Mouse (Mus musculus) kidney, embryonic 15.5 days (tissue): Measurements from ENCODE around the gene Olfr446. TPM values are rescaled to one million over a fixed set of nuclear protein-coding genes. Genes with fewer than 3 reads are reported as not detected.

Source experiments
- ATAC-seq: fragments of 200-750 bp; cut with Nextera tagmentation; replicated peaks from 2 replicates; pipeline ENCODE4 v1.8.0; 2017; ENCODE audit warnings: moderate TSS enrichment; ENCODE audit not compliant: low FRiP score
- H3K27ac ChIP-seq: fragments of 300-500 bp; sonication (generic); 2 replicates; pipeline ENCODE4 v1.5.1; 2015; ENCODE audit warnings: mild to moderate bottlenecking, inconsistent platforms
- H3K27me3 ChIP-seq: fragments of 300-500 bp; sonication (generic); 2 replicates; pipeline ENCODE4 v1.6.1; 2015; ENCODE audit warnings: inconsistent platforms
- H3K36me3 ChIP-seq: fragments of 300-500 bp; sonication (generic); 2 replicates; pipeline ENCODE4 v1.6.1; 2015; ENCODE audit warnings: inconsistent platforms
- H3K4me1 ChIP-seq: fragments of 300-500 bp; sonication (generic); 2 replicates; pipeline ENCODE4 v1.6.1; 2015; ENCODE audit warnings: inconsistent platforms
- H3K4me2 ChIP-seq: fragments of 300-500 bp; sonication (generic); 2 replicates; pipeline ENCODE4 v1.6.1; 2015; ENCODE audit warnings: moderate library complexity, mild to moderate bottlenecking, inconsistent platforms
- H3K4me3 ChIP-seq: fragments of 300-500 bp; sonication (generic); replicated peaks from 2 replicates; pipeline ENCODE4 v1.5.1; 2015; ENCODE audit warnings: mild to moderate bottlenecking, inconsistent platforms
- H3K9ac ChIP-seq: fragments of 300-500 bp; sonication (generic); 2 replicates; pipeline ENCODE4 v1.6.1; 2015; ENCODE audit warnings: mild to moderate bottlenecking, inconsistent platforms
- H3K9me3 ChIP-seq: fragments of 300-500 bp; sonication (generic); replicated peaks from 2 replicates; pipeline ENCODE4 v1.6.1; 2016; ENCODE audit warnings: inconsistent platforms
- WGBS: fragments of 180-500 bp; shearing (Covaris S2); methylation state at CpG from one replicate; pipeline ENCODE4 v1.1.7; 2015; ENCODE audit warnings: mixed read lengths; 5-methylcytosine and 5-hydroxymethylcytosine counted together
- polyA plus RNA-seq: library from polyadenylated mRNA; unstranded; fragments of >200 nt; fragmentation: Nextera tagmentation; extraction: Ambion mirVana; gene quantifications from 2 replicates; pipeline ENCODE4 v1.2.1, GENCODE M21; 2015

The Olfr446 gene
- not detected in 2 replicates for polyA plus RNA-seq

GRCm38 (mm10) chr6:42921077-42921476 lies at the start of gene Olfr446:
Gene Olfr446 (plus strand): TSS chr6:42921377.
- no peaks in the 10 kb centered on the region for H3K4me1 ChIP-seq
- H3K9ac ChIP-seq: no peak within 1 kb of the TSS
- H3K4me3 ChIP-seq: no peak within 1 kb of the TSS
- no peak within 1 kb of the TSS for H3K4me2 ChIP-seq
- no peak for ATAC-seq
- no peaks in the 10 kb centered on the region for H3K36me3 ChIP-seq
- no peaks in the 10 kb centered on the region for H3K9me3 ChIP-seq
- no peak within 1 kb of the TSS for H3K27ac ChIP-seq
- WGBS: 61% methylated on average over 2 of the region's 2 CpGs
- H3K27me3 ChIP-seq: no peaks in the 10 kb centered on the region

- no peak overlapping the region for H3K4me2 ChIP-seq
- H3K36me3 ChIP-seq: no peaks in the 10 kb centered on the region
- H3K9ac ChIP-seq: no peak overlapping the region
- no peak overlapping the region for H3K27ac ChIP-seq
- no peaks in the 10 kb centered on the region for H3K9me3 ChIP-seq
- no peak for ATAC-seq
- no peaks in the 10 kb centered on the region for H3K4me1 ChIP-seq
- H3K27me3 ChIP-seq: no peaks in the 10 kb centered on the region
- H3K4me3 ChIP-seq: no peak overlapping the region
Observed at GRCm38 (mm10) chr6:42876323-42876722, 44.9 kb upstream of the Olfr446 start.

- H3K27me3 ChIP-seq: no peaks in the 10 kb centered on the region
- no peak within 1 kb of the TSS for H3K9ac ChIP-seq
- no peaks in the 10 kb centered on the region for H3K4me1 ChIP-seq
- H3K27ac ChIP-seq: no peak within 1 kb of the TSS
- H3K4me2 ChIP-seq: no peak within 1 kb of the TSS
- 76% methylated on average over 1 of the region's 1 CpGs for WGBS
- no peaks in the 10 kb centered on the region for H3K36me3 ChIP-seq
- ATAC-seq: no peak
- H3K4me3 ChIP-seq: no peak within 1 kb of the TSS
- no peaks in the 10 kb centered on the region for H3K9me3 ChIP-seq
Observed at GRCm38 (mm10) chr6:42890141-42890540, 31.0 kb upstream of the Olfr446 start, which contains the start of gene Olfr448. Gene Olfr448 (plus strand): TSS chr6:42890441.

GRCm38 (mm10) chr6:42900345-42900744 lies 20.8 kb upstream of the Olfr446 start:
- Histone ChIP-seq H3K9me3 (no peaks in the 10 kb centered on the region), H3K27me3 (no peaks in the 10 kb centered on the region), H3K36me3 (no peaks in the 10 kb centered on the region), H3K4me3 (no peak overlapping the region), H3K4me2 (no peak overlapping the region), H3K4me1 (no peaks in the 10 kb centered on the region), H3K27ac (no peak overlapping the region), H3K9ac (no peak overlapping the region)
- ATAC-seq: no peak
- 54% methylated on average over 1 of the region's 1 CpGs for WGBS

GRCm38 (mm10) chr6:42908578-42908977 lies 12.6 kb upstream of the Olfr446 start, which contains the start of gene Olfr447:
Gene Olfr447 (plus strand): TSS chr6:42908878.
- no peak within 1 kb of the TSS for H3K4me3 ChIP-seq
- no peak for ATAC-seq
- H3K9me3 ChIP-seq: no peaks in the 10 kb centered on the region
- H3K36me3 ChIP-seq: no peaks in the 10 kb centered on the region
- H3K4me2 ChIP-seq: no peak within 1 kb of the TSS
- H3K4me1 ChIP-seq: no peaks in the 10 kb centered on the region
- H3K27me3 ChIP-seq: no peaks in the 10 kb centered on the region
- no peak within 1 kb of the TSS for H3K27ac ChIP-seq
- H3K9ac ChIP-seq: no peak within 1 kb of the TSS

- Histone ChIP-seq H3K9me3 (no peaks in the 10 kb centered on the region), H3K27ac (no peak within 1 kb of the TSS), H3K27me3 (no peaks in the 10 kb centered on the region), H3K4me3 (no peak within 1 kb of the TSS), H3K4me1 (no peaks in the 10 kb centered on the region), H3K9ac (no peak within 1 kb of the TSS), H3K36me3 (no peaks in the 10 kb centered on the region), H3K4me2 (no peak within 1 kb of the TSS)
- no peak for ATAC-seq
- WGBS: 80% methylated on average over 1 of the region's 1 CpGs
Observed at GRCm38 (mm10) chr6:42948767-42949166, 27.6 kb downstream of the Olfr446 start, which contains the start of gene Olfr444. Gene Olfr444 (plus strand): TSS chr6:42949067.

- no peak for ATAC-seq
- no peaks in the 10 kb centered on the region for H3K36me3 ChIP-seq
- H3K27me3 ChIP-seq: no peaks in the 10 kb centered on the region
- no peaks in the 10 kb centered on the region for H3K9me3 ChIP-seq
- H3K4me3 ChIP-seq: no peak overlapping the region
- H3K9ac ChIP-seq: no peak overlapping the region
- no peaks in the 10 kb centered on the region for H3K4me1 ChIP-seq
- no peak overlapping the region for H3K27ac ChIP-seq
- no peak overlapping the region for H3K4me2 ChIP-seq
Observed at GRCm38 (mm10) chr6:42980377-42980776, 59.2 kb downstream of the Olfr446 start.

Other genes starting within 250 kb of the Olfr446 start
- gene Tcaf1, start 211.3 kb upstream of the Olfr446 start, polyA plus RNA-seq: 85.1 and 87.6 TPM in 2 replicates
- not detected in 2 replicates for gene Olfr453, start 182.0 kb upstream of the Olfr446 start, polyA plus RNA-seq
- not detected in 2 replicates for gene Olfr38, start 165.0 kb upstream of the Olfr446 start, polyA plus RNA-seq
- not detected in 2 replicates for gene Olfr452, start 136.3 kb upstream of the Olfr446 start, polyA plus RNA-seq
- gene Olfr450, start 109.4 kb upstream of the Olfr446 start, polyA plus RNA-seq: not detected in 2 replicates
- not detected in 2 replicates for gene Olfr449, start 87.0 kb upstream of the Olfr446 start, polyA plus RNA-seq
- not detected in 2 replicates for gene Olfr448, start 30.9 kb upstream of the Olfr446 start, polyA plus RNA-seq
- gene Olfr447, start 12.5 kb upstream of the Olfr446 start, polyA plus RNA-seq: not detected in 2 replicates
- not detected in 2 replicates for gene Olfr444, start 27.7 kb downstream of the Olfr446 start, polyA plus RNA-seq
- not detected in 2 replicates for gene Olfr441, start 185.0 kb downstream of the Olfr446 start, polyA plus RNA-seq
- gene Olfr237-ps1, start 225.2 kb downstream of the Olfr446 start, polyA plus RNA-seq: not detected in 2 replicates
- gene Olfr437, start 241.9 kb downstream of the Olfr446 start, polyA plus RNA-seq: not detected in 2 replicates